Mouse (Mus musculus): ENCODE results near the gene Zfp978.
"Not testable (repeated sequence)": the region's sequence is repeated elsewhere in the genome, so short reads cannot be mapped to it uniquely, and the experiment has no call there.

DNA sequence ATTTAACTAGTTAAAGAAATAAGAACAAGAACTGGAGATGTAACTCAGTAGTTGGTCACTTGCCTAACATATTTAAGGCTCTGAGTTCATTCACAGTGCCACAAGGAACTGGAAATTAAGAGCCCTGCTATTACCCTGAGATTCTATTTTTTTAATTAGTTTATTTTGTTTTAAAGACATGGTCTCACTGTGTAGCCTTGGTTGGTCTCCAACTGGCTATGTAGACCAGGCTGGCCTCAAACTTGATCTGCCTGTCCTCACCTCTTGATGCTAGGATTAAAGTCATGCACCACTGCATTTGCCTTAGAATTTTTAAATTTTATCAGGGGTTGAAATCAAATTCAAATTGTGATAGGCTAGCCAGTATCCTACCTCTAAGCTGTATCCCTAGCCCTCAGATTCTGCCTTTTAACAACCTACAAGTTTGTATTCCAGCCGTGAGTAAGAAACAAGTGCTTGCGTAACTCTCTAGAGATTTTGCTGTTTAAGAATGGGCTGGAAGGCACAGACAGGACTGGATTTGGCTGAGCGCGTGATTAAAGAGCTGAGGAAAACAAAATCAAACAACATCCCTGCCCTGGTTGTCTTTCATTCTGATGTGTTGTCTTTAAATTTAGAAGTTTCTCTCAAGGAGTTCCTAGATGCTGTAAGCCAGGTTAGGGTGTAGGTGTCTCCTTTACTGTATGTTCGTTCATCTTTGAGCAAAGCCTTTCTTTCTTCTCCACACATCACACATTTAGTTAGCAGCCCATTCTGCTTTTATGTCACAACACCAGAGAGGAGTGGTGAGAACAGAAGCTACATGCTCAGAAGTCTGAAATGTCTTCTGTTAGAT is 58.9 kb downstream of the Zfp978 start:
- not testable (repeated sequence) for TF ChIP-seq CTCF, EP300 (IDR thresholded peaks at IDR 0.05; ENCODE audit: low read depth)
